Mouse (Mus musculus) left cerebral cortex, adult 2 months (tissue): ENCODE measurements around the gene 1700129C05Rik. TPM values are rescaled to one million over a fixed set of nuclear protein-coding genes. Genes with fewer than 3 reads are reported as not detected.

Experiments
- DNase-seq, 2 experiments: peaks; one replicate each; pipeline ENCODE4 v3.0.0; 2021 to 2022; ENCODE audit warnings: low spot score in 2 of 2, mixed read lengths in 1 of 2; ENCODE audit errors: extremely low spot score in 1 of 2
- H3K27ac ChIP-seq: fragments of 200-600 bp; 2 replicates; pipeline ENCODE4 v1.8.1; 2022
- H3K4me3 ChIP-seq: fragments of 200-600 bp; 2 replicates; pipeline ENCODE4 v1.8.1; 2022
- CTCF ChIP-seq: fragments of 200-600 bp; IDR thresholded peaks from 2 replicates; pipeline ENCODE4 v1.8.1; 2022; ENCODE audit warnings: antibody characterized with exemption, mild to moderate bottlenecking, moderate library complexity
- intact Hi-C: fragments of 180-260 bp; cut with DNase I; formaldehyde crosslinking; loops from one replicate; pipeline ENCODE4 v1.15.1; 2025
- long read RNA-seq, 2 experiments: library from polyadenylated mRNA; stranded (forward); transcript quantifications; one replicate each; pipeline ENCODE4 v2.0.0; 2021; ENCODE audit warnings: borderline mapping rate in 2 of 2
- total RNA-seq, 2 experiments: library from RNA; stranded (reverse); gene quantifications; 2 replicates each; pipeline ENCODE4 v1.2.3; 2021

Gene 1700129C05Rik
- not detected for total RNA-seq
- long read RNA-seq, experiment 1 = 0 reads
- long read RNA-seq, experiment 2 = 0 reads

DNA sequence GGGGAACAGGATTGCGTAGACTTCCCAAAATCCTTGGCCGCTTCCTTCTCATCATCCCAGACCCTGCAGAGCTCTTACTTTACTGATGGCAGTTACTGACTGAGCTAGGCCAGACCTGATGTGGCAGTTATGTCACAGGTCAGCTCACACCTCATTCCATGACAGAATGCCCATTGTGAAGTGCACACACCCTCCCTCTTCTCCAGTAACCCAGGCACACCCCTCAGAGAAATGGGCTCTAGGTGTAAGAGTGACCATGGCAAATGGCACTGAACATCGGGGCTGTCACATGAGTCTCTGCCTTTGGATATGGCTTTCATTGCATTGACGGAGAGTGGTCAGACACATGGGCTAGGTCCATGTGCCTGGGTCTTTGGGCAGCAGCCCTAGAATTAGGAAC is at the start of gene 1700129C05Rik:
TSS of gene 1700129C05Rik (minus strand) at position 101 of the 400 bp plus-strand sequence.
- TF ChIP-seq CTCF = no peak
- intact Hi-C loops = no loop called here
- H3K4me3 ChIP-seq = no peak within 1 kb of the TSS
- no peak within 1 kb of the TSS for H3K27ac ChIP-seq
- no peak for DNase-seq

GRCm38 (mm10) chr14:59186121-59186520 is 43.4 kb upstream of the 1700129C05Rik start:
- intact Hi-C loops = no loop called here
- no peak overlapping the region for H3K27ac ChIP-seq
- no peak overlapping the region for H3K4me3 ChIP-seq
- DNase-seq = no peak
- TF ChIP-seq CTCF = no peak

DNA sequence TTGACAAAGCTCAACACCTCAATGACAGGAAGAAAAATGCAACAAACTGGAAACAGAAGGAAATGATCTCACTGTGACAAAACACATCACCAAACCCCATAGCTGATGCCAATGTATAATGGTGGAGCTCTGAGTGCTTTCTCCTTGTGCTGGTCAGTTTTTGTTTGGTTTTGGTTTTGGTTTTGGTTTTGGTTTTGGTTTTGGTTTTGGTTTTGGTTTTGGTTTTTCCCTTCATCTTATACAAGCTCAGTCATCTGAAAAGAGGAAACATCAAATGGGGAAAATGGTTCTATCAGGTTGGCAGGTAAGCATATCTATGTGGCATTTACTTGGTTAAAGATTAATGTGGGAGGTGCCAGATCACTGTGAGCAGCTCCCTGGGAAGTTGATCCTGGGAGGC is 42.8 kb upstream of the 1700129C05Rik start:
- no peak for TF ChIP-seq CTCF
- Histone ChIP-seq H3K4me3 (no peak overlapping the region), H3K27ac (no peak overlapping the region)
- intact Hi-C loops = no loop called here
- no peak for DNase-seq

- Histone ChIP-seq H3K27ac (no peak overlapping the region), H3K4me3 (no peak overlapping the region)
- intact Hi-C loops = no loop called here
- DNase-seq = no peak
- no peak for TF ChIP-seq CTCF
Observed at GRCm38 (mm10) chr14:59182732-59183131, 40.0 kb upstream of the 1700129C05Rik start.

DNA sequence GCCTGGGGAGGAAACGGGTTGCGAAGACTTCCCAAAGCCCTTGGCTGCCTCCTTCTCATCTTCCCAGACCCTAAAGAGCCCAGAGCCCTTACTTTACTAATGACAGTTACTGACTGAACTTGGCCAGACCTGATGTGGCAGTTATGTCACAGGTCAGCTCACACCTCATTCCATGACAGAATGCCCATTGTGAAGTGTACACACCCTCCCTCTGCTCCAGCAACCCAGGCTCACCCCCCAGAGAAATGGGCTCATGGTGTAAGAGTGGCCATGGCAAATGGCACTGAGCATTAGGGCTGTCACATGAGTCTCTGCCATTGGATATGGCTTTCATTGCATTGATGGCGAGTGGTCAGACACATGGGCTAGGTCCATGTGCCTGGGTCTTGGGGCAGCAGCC is 36.0 kb upstream of the 1700129C05Rik start, which contains the start of gene Gm5142:
TSS of gene Gm5142 (minus strand) at position 101 of the 400 bp plus-strand sequence.
- DNase-seq = no peak
- intact Hi-C loops = no loop called here
- Histone ChIP-seq H3K4me3 (no peak within 1 kb of the TSS), H3K27ac (no peak within 1 kb of the TSS)
- no peak for TF ChIP-seq CTCF

GRCm38 (mm10) chr14:59157016-59157698 is 14.5 kb upstream of the 1700129C05Rik start:
- DNase-seq = no peak
- no peak overlapping the region for H3K27ac ChIP-seq
- intact Hi-C loops = no loop called here
- H3K4me3 ChIP-seq = no peak overlapping the region
- TF ChIP-seq CTCF = no peak

DNA sequence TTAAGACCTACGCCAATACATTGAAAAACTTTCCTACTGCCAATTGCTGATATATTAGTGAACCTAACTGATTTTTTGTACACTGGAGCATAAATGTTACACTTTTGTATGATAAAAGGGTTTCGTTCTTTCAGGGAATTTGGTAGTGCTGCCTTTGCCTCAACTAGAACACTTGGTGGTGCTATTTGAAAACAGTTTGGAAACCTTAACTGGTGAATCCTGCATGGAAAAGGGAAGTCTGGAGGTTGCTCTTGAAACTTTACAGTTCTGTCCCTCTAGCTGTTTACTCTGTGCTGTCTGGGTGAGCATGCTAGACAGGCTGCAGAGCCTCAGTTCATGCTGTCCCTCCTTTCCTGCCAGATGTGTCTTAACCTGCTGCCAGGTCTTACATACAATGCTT is 12.9 kb upstream of the 1700129C05Rik start:
- intact Hi-C loops = loop anchor here (2.0 kb wide), 1 partner anchor 401 kb away; no protein-coding TSS in a partner anchor
- no peak for DNase-seq

GRCm38 (mm10) chr14:59114281-59114680 is 28.4 kb downstream of the 1700129C05Rik start:
- Histone ChIP-seq H3K27ac (no peak overlapping the region), H3K4me3 (no peak overlapping the region)
- peak; percentile 65 for TF ChIP-seq CTCF
- intact Hi-C loops = loop anchor here (2.0 to 10.0 kb wide), 5 partner anchors 1079 to 1742 kb away; partner anchors contain the start of gene Sap18
- DNase-seq = no peak

More for the DNA sequence above, 12.9 kb upstream of the 1700129C05Rik start:
- peak; percentile 64 for TF ChIP-seq CTCF
- Histone ChIP-seq H3K27ac (no peak overlapping the region), H3K4me3 (no peak overlapping the region)

DNA sequence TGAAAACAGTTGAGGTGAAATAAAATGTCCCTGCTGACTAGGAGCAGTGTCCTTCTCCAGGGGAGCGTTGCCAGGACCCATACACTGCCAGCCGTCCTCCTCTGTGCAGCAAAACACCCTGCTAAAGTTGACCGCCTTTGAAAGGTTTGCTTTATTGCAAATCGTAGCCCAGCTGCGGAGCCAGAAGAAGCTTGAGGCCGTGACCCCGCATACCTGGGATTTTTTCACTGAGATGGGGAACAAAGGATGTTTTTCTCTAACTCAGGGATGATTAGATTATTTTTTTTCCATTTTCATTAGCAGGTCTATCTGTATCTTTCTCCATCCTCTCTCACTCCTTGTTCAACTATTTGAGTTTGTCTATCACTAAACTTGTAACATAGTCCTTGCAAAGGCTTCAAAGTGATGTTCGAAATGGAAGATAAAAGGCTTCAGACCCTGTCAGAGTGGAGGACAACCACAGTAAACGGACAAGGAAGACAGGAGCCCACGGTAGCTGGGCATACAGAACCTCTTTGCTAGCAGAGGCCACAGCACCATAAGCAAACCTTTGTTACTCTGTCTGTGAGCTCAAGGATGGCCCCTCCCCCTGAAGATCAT is 38.6 kb downstream of the 1700129C05Rik start:
- no peak overlapping the region for H3K27ac ChIP-seq

GRCm38 (mm10) chr14:59093601-59094000 is 49.1 kb downstream of the 1700129C05Rik start:
- TF ChIP-seq CTCF = no peak
- intact Hi-C loops = no loop called here

More for the DNA sequence above, 38.6 kb downstream of the 1700129C05Rik start:
- no peak for DNase-seq
- H3K4me3 ChIP-seq = no peak overlapping the region
- no peak for TF ChIP-seq CTCF
- intact Hi-C loops = no loop called here

GRCm38 (mm10) chr14:59084396-59084795 is 58.3 kb downstream of the 1700129C05Rik start:
- Histone ChIP-seq H3K27ac (no peak overlapping the region), H3K4me3 (no peak overlapping the region)
- intact Hi-C loops = loop anchor here (2.0 to 10.0 kb wide), 3 partner anchors 380 to 1130 kb away; no protein-coding TSS in a partner anchor
- peak; percentile 42 to 54 for DNase-seq
- peak; percentile 70 for TF ChIP-seq CTCF

More at GRCm38 (mm10) chr14:59093601-59094000, 49.1 kb downstream of the 1700129C05Rik start:
- no peak for DNase-seq
- H3K27ac ChIP-seq = no peak overlapping the region
- no peak overlapping the region for H3K4me3 ChIP-seq

Other genes starting within 250 kb of the 1700129C05Rik start
- not detected for gene Gm5142, start 35.9 kb upstream of the 1700129C05Rik start, total RNA-seq
- gene Rcbtb1, start 58.3 kb upstream of the 1700129C05Rik start, total RNA-seq = 10 to 100 TPM; 28.1 TPM
- not detected for gene Gm6904, start 117.3 kb upstream of the 1700129C05Rik start, total RNA-seq
- gene Phf11a, start 154.6 kb upstream of the 1700129C05Rik start, total RNA-seq = not detected
- gene Phf11b, start 198.5 kb upstream of the 1700129C05Rik start, total RNA-seq = not detected
- under 1 TPM; 0.63 to 0.75 TPM for gene Phf11d, start 222.6 kb upstream of the 1700129C05Rik start, total RNA-seq